ENCODE assay signal across 18 mouse cellular contexts in genomic region chr10:128004918-128005317, GRCm38 (mm10). TPM values are rescaled to one million over a fixed set of nuclear protein-coding genes. Genes with fewer than 3 reads are reported as not detected.
"Had no signal": no experiment of that assay in that cellular context is flagged by ENCODE, and none has a peak within 500 bp of the region (broad histone marks: within the 10 kb centered on the region; RNA-seq: fewer than 3 reads in every experiment).

No protein-coding gene starts in this region.

- H3K27ac ChIP-seq: kidney, postnatal 0 days; limb, embryonic 12.5 days; lung, embryonic 15.5 days; midbrain, embryonic 12.5 days had no signal

- H3K4me3 ChIP-seq: limb, embryonic 12.5 days; lung, embryonic 15.5 days; midbrain, embryonic 12.5 days had no signal

- H3K4me1 ChIP-seq: limb, embryonic 12.5 days; lung, embryonic 15.5 days; midbrain, embryonic 12.5 days had no signal

- H3K27me3 ChIP-seq: limb, embryonic 12.5 days; lung, embryonic 15.5 days; midbrain, embryonic 12.5 days had no signal

- H3K9ac ChIP-seq: limb, embryonic 12.5 days; lung, embryonic 15.5 days; midbrain, embryonic 12.5 days had no signal

- H3K36me3 ChIP-seq: limb, embryonic 12.5 days; lung, embryonic 15.5 days; midbrain, embryonic 12.5 days had no signal

- H3K9me3 ChIP-seq: limb, embryonic 12.5 days; lung, embryonic 15.5 days; midbrain, embryonic 12.5 days had no signal

- DNase-seq: kidney, adult 11 months; kidney, adult 9 months; kidney, postnatal 36 days; layer of hippocampus, adult 9-11 months; layer of hippocampus, postnatal 36 days; lung, postnatal 14 days; right cerebral cortex, postnatal 14 days; thymus, adult 18-20 months; thymus, postnatal 36 days had no signal

- H3K4me2 ChIP-seq: limb, embryonic 12.5 days; liver, embryonic 11.5 days; lung, embryonic 15.5 days; midbrain, embryonic 12.5 days had no signal

RNA-seq across cellular contexts. Expression of gene Hsd17b6, which starts 2.5 kb away (rescaled TPM):
- total RNA-seq: layer of hippocampus, adult 18-20 months; layer of hippocampus, postnatal 36 days; left cerebral cortex, postnatal 36 days; midbrain, postnatal 0 days had no signal
- polyA plus RNA-seq: kidney, postnatal 0 days; limb, embryonic 12.5 days; liver, embryonic 11.5 days; lung, embryonic 15.5 days; midbrain, embryonic 12.5 days; midbrain, postnatal 0 days; neural tube, embryonic 14.5 days had no signal
